In the genomic region with DNA sequence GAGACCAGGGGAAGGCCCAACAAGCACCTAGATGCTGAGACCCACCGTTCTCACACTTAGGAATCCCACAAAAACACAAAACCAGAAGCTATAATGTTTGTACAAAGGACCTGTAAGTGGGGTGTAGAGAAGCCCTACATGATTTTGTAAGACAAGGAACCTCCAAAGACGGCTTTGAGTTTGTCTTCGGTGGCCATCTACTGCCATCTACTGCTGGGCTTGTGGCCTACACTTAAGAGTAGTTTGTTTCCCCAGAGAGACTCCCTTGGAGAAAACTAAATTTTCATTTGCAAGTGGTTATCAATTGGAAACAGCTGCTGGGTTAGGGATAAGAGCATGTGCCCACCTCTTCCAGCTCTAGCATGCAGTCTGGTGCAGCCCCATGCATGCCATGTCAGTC, we compare ENCODE assay signal across 9 mouse cellular contexts. TPM values are rescaled to one million over a fixed set of nuclear protein-coding genes. Genes with fewer than 3 reads are reported as not detected.
DNase-seq lines count a peak whose midpoint lies in the region; ATAC-seq lines count a peak whose summit lies in the region.
"Had no signal": no experiment of that assay in that cellular context is flagged by ENCODE, and none has a peak within 500 bp of the region (broad histone marks: within the 10 kb centered on the region; RNA-seq: fewer than 3 reads in every experiment).

No protein-coding gene starts in this region.

- H3K9ac ChIP-seq in liver, embryonic 13.5 days = no peak overlapping the region

- peak; percentile 23 for DNase-seq in gastrocnemius, postnatal 10 days
- no peak for DNase-seq in gastrocnemius, adult 8-10 months (ENCODE audit: low spot score in 2 of 2)
- DNase-seq in urinary bladder, postnatal 25 days (ENCODE audit: low spot score) = peak; percentile 13
- no peak for DNase-seq in urinary bladder, adult 2 months (ENCODE audit: low spot score)
- DNase-seq in embryo, embryonic 9.5 days (ENCODE audit: extremely low spot score) = peak; percentile 37
- peak; percentile 16 for DNase-seq in hindlimb bud, embryonic 11.5 days (ENCODE audit: extremely low spot score, low read depth, low spot score)
- peak; percentile 11 for DNase-seq in liver, embryonic 13.5 days
- peak; percentile 24 for DNase-seq in splenic B cell, adult 2 months (ENCODE audit: low read depth, low spot score)

- H3K36me3 ChIP-seq in liver, embryonic 13.5 days = no peaks in the 10 kb centered on the region
- H3K36me3 ChIP-seq in splenic B cell, adult 2 months (ENCODE audit: control insufficient read depth, insufficient read depth, low read length, poor library complexity, severe bottlenecking) = no peaks in the 10 kb centered on the region

- H3K4me2 ChIP-seq in liver, embryonic 13.5 days = no peak overlapping the region

- WGBS in liver, embryonic 13.5 days (ENCODE audit: insufficient replicate concordance) = 32% methylated on average over 3 of the region's 3 CpGs

- H3K9me3 ChIP-seq in liver, embryonic 13.5 days (replicated peaks) = no peaks in the 10 kb centered on the region

- no peak overlapping the region for H3K27ac ChIP-seq in liver, embryonic 13.5 days

- H3K4me3 ChIP-seq in liver, embryonic 13.5 days (replicated peaks) = no peak overlapping the region

- ATAC-seq in liver, embryonic 13.5 days (ENCODE audit: low read depth) = no peak

- H3K27me3 ChIP-seq in liver, embryonic 13.5 days = no peaks in the 10 kb centered on the region
- no peaks in the 10 kb centered on the region for H3K27me3 ChIP-seq in splenic B cell, adult 2 months (ENCODE audit: control insufficient read depth, insufficient read depth, low read length, poor library complexity, severe bottlenecking)

- H3K4me1 ChIP-seq in liver, embryonic 13.5 days (replicated peaks) = no peaks in the 10 kb centered on the region; the same call in 1 of the 2 replicates

RNA-seq across cellular contexts. Expression of gene Taar8a, which starts 3.9 kb away (rescaled TPM):
- total RNA-seq in gastrocnemius, postnatal 10 days (2021) = not detected
- total RNA-seq in gastrocnemius, adult 8-10 months (2022) = not detected
- polyA plus RNA-seq in urinary bladder, adult 2 months (2012; rRNA removed) = not detected in 2 replicates
- polyA plus RNA-seq in liver, embryonic 13.5 days (2015; fragmentation: Nextera tagmentation; extraction: Ambion mirVana) = not detected in 2 replicates
- total RNA-seq: layer of hippocampus, adult 18-20 months had no signal

RNA-seq across cellular contexts. Expression of gene Taar8b, which starts 11.9 kb away (rescaled TPM):
- not detected for total RNA-seq in gastrocnemius, postnatal 10 days (2021)
- total RNA-seq in gastrocnemius, adult 8-10 months (2022) = not detected
- not detected in 2 replicates for polyA plus RNA-seq in urinary bladder, adult 2 months (2012; rRNA removed)
- polyA plus RNA-seq in liver, embryonic 13.5 days (2015; fragmentation: Nextera tagmentation; extraction: Ambion mirVana) = not detected in 2 replicates
- total RNA-seq: layer of hippocampus, adult 18-20 months had no signal

RNA-seq across cellular contexts. Expression of gene Taar8c, which starts 21.5 kb away (rescaled TPM):
- total RNA-seq in gastrocnemius, postnatal 10 days (2021) = not detected
- total RNA-seq in gastrocnemius, adult 8-10 months (2022) = not detected
- polyA plus RNA-seq in urinary bladder, adult 2 months (2012; rRNA removed) = not detected in 2 replicates
- polyA plus RNA-seq in liver, embryonic 13.5 days (2015; fragmentation: Nextera tagmentation; extraction: Ambion mirVana) = not detected in 2 replicates
- total RNA-seq: layer of hippocampus, adult 18-20 months had no signal

RNA-seq across cellular contexts. Expression of gene Taar9, which starts 29.2 kb away (rescaled TPM):
- not detected for total RNA-seq in gastrocnemius, postnatal 10 days (2021)
- not detected for total RNA-seq in gastrocnemius, adult 8-10 months (2022)
- polyA plus RNA-seq in urinary bladder, adult 2 months (2012; rRNA removed) = not detected in 2 replicates
- polyA plus RNA-seq in liver, embryonic 13.5 days (2015; fragmentation: Nextera tagmentation; extraction: Ambion mirVana) = not detected in 2 replicates
- total RNA-seq: layer of hippocampus, adult 18-20 months had no signal

RNA-seq across cellular contexts. Expression of gene Taar7f, which starts 30.9 kb away (rescaled TPM):
- not detected for total RNA-seq in gastrocnemius, postnatal 10 days (2021)
- not detected for total RNA-seq in gastrocnemius, adult 8-10 months (2022)
- not detected in 2 replicates for polyA plus RNA-seq in urinary bladder, adult 2 months (2012; rRNA removed)
- not detected in 2 replicates for polyA plus RNA-seq in liver, embryonic 13.5 days (2015; fragmentation: Nextera tagmentation; extraction: Ambion mirVana)
- total RNA-seq: layer of hippocampus, adult 18-20 months had no signal

Comparison
In these comparisons a context has a peak if more than half of its experiments do, and no peak if none do; other contexts are left out.
1. DNase-seq: peak in gastrocnemius, postnatal 10 days (single experiment), urinary bladder, postnatal 25 days (single experiment), embryo, embryonic 9.5 days (single experiment), hindlimb bud, embryonic 11.5 days (single experiment), liver, embryonic 13.5 days (single experiment) and splenic B cell, adult 2 months (single experiment); none in gastrocnemius, adult 8-10 months (0 of 2) and urinary bladder, adult 2 months (single experiment).